Comparison of ENCODE assay signal across 9 mouse cellular contexts in the genomic region with DNA sequence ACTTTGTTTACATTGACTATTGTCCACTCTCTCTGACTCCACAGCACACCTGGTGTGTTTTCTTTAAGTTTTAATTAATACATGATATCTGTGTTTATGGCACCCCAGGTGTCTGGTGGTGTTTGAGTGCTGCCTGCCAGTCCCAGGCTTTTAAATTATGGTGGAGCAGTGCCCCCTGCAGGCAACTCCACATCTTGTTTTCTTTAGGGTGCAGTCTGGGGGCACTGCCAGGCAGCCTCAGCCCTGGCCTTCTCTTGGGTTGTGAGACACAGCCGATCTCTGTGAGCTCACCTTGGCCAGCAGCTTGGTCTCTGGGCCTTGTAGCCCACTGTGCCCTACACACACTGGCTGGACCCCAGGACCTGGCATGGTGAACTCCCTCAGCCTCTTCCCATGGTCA.
DNase-seq lines count a peak whose midpoint lies in the region; ATAC-seq and TF ChIP-seq lines count a peak whose summit lies in the region.
"Had no signal": no experiment of that assay in that cellular context is flagged by ENCODE, and none has a peak within 500 bp of the region (broad histone marks: within the 10 kb centered on the region; RNA-seq: fewer than 3 reads in every experiment).

No protein-coding gene starts in this region.

- ATAC-seq in hindbrain, embryonic 13.5 days (ENCODE audit: low FRiP score), result no peak
- ATAC-seq in hindbrain, embryonic 16.5 days, result peak; percentile 34; the same call in 1 of the 2 replicates

- DNase-seq in hindbrain, embryonic 10.5 days (ENCODE audit: low spot score), result peak; percentile 62
- DNase-seq in c-Kit-positive CD71-negative TER-119-negative erythroid progenitor cells, embryonic 14.5 days (ENCODE audit: low read depth), result peak; percentile 46
- DNase-seq in forebrain, embryonic 10.5 days (ENCODE audit: extremely low spot score, low spot score), result peak; percentile 50
- DNase-seq in left cerebral cortex, adult 2 months (ENCODE audit: extremely low spot score in 1 of 2, low spot score in 2 of 2), result peak; percentile 69 to 79
- peak; percentile 58 for DNase-seq in mesoderm, embryonic 11.5 days (ENCODE audit: low read depth, low spot score)
- DNase-seq in spleen, adult 2 months (ENCODE audit: low read depth in 1 of 2, low spot score in 2 of 2), result peak; percentile 41 to 73

- H3K4me2 ChIP-seq in hindbrain, embryonic 13.5 days, result no peak overlapping the region
- no peak overlapping the region for H3K4me2 ChIP-seq in hindbrain, embryonic 16.5 days (ENCODE audit: low read length)

- peaks cover 82% of the 10 kb centered on the region for H3K36me3 ChIP-seq in hindbrain, embryonic 10.5 days
- H3K36me3 ChIP-seq in hindbrain, embryonic 13.5 days, result peaks cover 90% of the 10 kb centered on the region
- peaks cover 76% of the 10 kb centered on the region for H3K36me3 ChIP-seq in forebrain, embryonic 10.5 days (replicated peaks)
- peaks cover 34% of the 10 kb centered on the region for H3K36me3 ChIP-seq in hindbrain, embryonic 16.5 days (ENCODE audit: control insufficient read depth, insufficient read depth, low read length)
- peaks cover 48% of the 10 kb centered on the region for H3K36me3 ChIP-seq in spleen, adult 2 months (ENCODE audit: control insufficient read depth, insufficient read depth, low read length)

- no peak overlapping the region for H3K27ac ChIP-seq in hindbrain, embryonic 10.5 days
- no peak overlapping the region for H3K27ac ChIP-seq in hindbrain, embryonic 13.5 days
- H3K27ac ChIP-seq in forebrain, embryonic 10.5 days, result no peak overlapping the region
- no peak overlapping the region for H3K27ac ChIP-seq in hindbrain, embryonic 16.5 days (ENCODE audit: low read depth, low read length)
- H3K27ac ChIP-seq in left cerebral cortex, adult 2 months, result no peak overlapping the region
- no peak overlapping the region for H3K27ac ChIP-seq in spleen, adult 2 months (ENCODE audit: insufficient read depth, low read length)

- peaks cover 21% of the 10 kb centered on the region for H3K4me1 ChIP-seq in hindbrain, embryonic 10.5 days (replicated peaks)
- H3K4me1 ChIP-seq in hindbrain, embryonic 13.5 days (replicated peaks), result no peaks in the 10 kb centered on the region; the same call in 1 of the 2 replicates
- H3K4me1 ChIP-seq in forebrain, embryonic 10.5 days, result peaks cover 18% of the 10 kb centered on the region
- H3K4me1 ChIP-seq in hindbrain, embryonic 16.5 days (ENCODE audit: control insufficient read depth, insufficient read depth, low read depth, low read length), result no peaks in the 10 kb centered on the region
- H3K4me1 ChIP-seq in spleen, adult 2 months (ENCODE audit: control insufficient read depth, insufficient read depth, insufficient read length), result no peaks in the 10 kb centered on the region; the same call in 1 of the 2 replicates

- H3K27me3 ChIP-seq in hindbrain, embryonic 10.5 days (ENCODE audit: insufficient read depth, poor library complexity, severe bottlenecking), result no peaks in the 10 kb centered on the region
- no peaks in the 10 kb centered on the region for H3K27me3 ChIP-seq in hindbrain, embryonic 13.5 days
- no peaks in the 10 kb centered on the region for H3K27me3 ChIP-seq in forebrain, embryonic 10.5 days (ENCODE audit: poor library complexity, severe bottlenecking)
- H3K27me3 ChIP-seq in hindbrain, embryonic 16.5 days (replicated peaks; ENCODE audit: control insufficient read depth, insufficient read depth, low read length), result no peaks in the 10 kb centered on the region
- no peaks in the 10 kb centered on the region for H3K27me3 ChIP-seq in spleen, adult 2 months (ENCODE audit: control insufficient read depth, insufficient read depth, low read length)

- intact Hi-C loops in left cerebral cortex, adult 2 months (cut with DNase I), result loop anchor here (1.0 to 5.0 kb wide), 3 partner anchors 37 to 227 kb away; no protein-coding TSS in a partner anchor

- TF ChIP-seq POLR2A in spleen, adult 2 months (IDR thresholded peaks at IDR 0.05; ENCODE audit: low read depth, low read length), result no peak

- no peaks in the 10 kb centered on the region for H3K9me3 ChIP-seq in hindbrain, embryonic 10.5 days
- no peaks in the 10 kb centered on the region for H3K9me3 ChIP-seq in hindbrain, embryonic 13.5 days
- H3K9me3 ChIP-seq in forebrain, embryonic 10.5 days, result no peaks in the 10 kb centered on the region
- no peaks in the 10 kb centered on the region for H3K9me3 ChIP-seq in hindbrain, embryonic 16.5 days (ENCODE audit: control insufficient read depth, low read length)
- H3K9me3 ChIP-seq: megakaryocyte, embryonic 14.5 days had no signal

- H3K9ac ChIP-seq in hindbrain, embryonic 13.5 days, result no peak overlapping the region
- H3K9ac ChIP-seq in hindbrain, embryonic 16.5 days (ENCODE audit: low read depth, low read length), result no peak overlapping the region

- WGBS in hindbrain, embryonic 10.5 days, result 47% methylated on average over 1 of the region's 1 CpGs
- 47% methylated on average over 1 of the region's 1 CpGs for WGBS in hindbrain, embryonic 13.5 days
- WGBS in forebrain, embryonic 10.5 days, result 59% methylated on average over 1 of the region's 1 CpGs
- WGBS in hindbrain, embryonic 16.5 days, result 38% methylated on average over 1 of the region's 1 CpGs
- 46% methylated on average over 1 of the region's 1 CpGs for WGBS in spleen, adult 2 months

- H3K4me3 ChIP-seq in hindbrain, embryonic 10.5 days, result no peak overlapping the region
- H3K4me3 ChIP-seq in hindbrain, embryonic 13.5 days, result no peak overlapping the region
- H3K4me3 ChIP-seq in forebrain, embryonic 10.5 days, result no peak overlapping the region
- no peak overlapping the region for H3K4me3 ChIP-seq in hindbrain, embryonic 16.5 days (ENCODE audit: low read length)
- no peak overlapping the region for H3K4me3 ChIP-seq in left cerebral cortex, adult 2 months
- no peak overlapping the region for H3K4me3 ChIP-seq in spleen, adult 2 months (ENCODE audit: extremely low read depth, insufficient read depth, insufficient read length)
- H3K4me3 ChIP-seq: megakaryocyte, embryonic 14.5 days had no signal

- peak; percentile 76 for TF ChIP-seq CTCF in left cerebral cortex, adult 2 months (IDR thresholded peaks at IDR 0.05)
- peak; percentile 59; the same call in 1 of the 2 replicates for TF ChIP-seq CTCF in spleen, adult 2 months (IDR thresholded peaks at IDR 0.05; ENCODE audit: extremely low read depth, insufficient read depth, insufficient read length, insufficient replicate concordance)
